Mouse (Mus musculus): ENCODE results near the gene Ces2c. TPM values are rescaled to one million over a fixed set of nuclear protein-coding genes. Genes with fewer than 3 reads are reported as not detected.

Gene Ces2c
- polyA plus RNA-seq (2015; fragmentation: Nextera tagmentation; extraction: Ambion mirVana), result 0.14 TPM in 1 of 2 replicates, not detected in the other

DNA sequence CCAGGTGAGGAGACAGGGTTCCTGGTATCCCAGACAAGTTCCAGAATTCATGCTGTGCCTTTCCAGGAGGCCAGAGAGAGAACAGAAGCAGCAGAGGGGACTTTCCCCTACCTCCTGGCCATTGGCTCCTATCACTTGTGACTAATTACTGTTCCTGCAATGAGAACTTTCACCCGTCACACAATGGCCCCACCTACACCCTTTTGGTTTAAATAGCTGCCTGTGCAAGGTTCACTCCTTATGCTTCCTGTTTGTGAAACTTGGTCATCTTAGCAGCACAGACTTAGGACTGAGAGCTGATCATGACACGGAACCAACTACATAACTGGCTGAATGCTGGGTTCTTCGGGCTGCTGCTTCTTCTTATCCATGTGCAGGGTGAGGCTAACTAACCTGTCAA, at the start of gene Ces2c:
Gene Ces2c, plus strand, starts transcription at position 238 of the 400 bp plus-strand sequence.

DNA sequence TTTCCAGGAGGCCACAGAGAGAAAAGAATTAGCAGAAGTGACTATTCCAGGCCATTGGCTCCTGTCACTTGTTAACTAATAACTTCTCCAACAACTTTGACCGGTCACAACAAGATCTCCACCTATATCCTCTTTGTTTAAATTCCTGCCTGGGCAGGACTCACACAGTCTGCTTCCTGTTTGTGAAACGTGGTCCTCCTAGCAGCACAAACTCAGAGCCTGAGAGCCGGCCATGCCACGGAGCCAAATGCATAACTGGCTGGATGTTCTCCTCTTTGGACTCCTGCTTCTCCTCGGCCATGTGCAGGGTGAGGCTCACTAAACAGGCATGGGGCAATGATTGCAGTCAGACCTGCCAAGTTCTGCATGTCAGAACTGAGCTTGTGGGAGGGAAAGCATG, 15.4 kb upstream of the Ces2c start, which contains the start of gene Ces2b:
Gene Ces2b, plus strand, starts transcription at position 133 of the 400 bp plus-strand sequence.

Other genes with a start within 250 kb of the Ces2c start
- gene Cdh16, start 222.7 kb upstream of the Ces2c start, polyA plus RNA-seq (2015; fragmentation: Nextera tagmentation; extraction: Ambion mirVana), result 1.7 and 7.7 TPM in 2 replicates
- gene Rrad, start 215.7 kb upstream of the Ces2c start, polyA plus RNA-seq (2015; fragmentation: Nextera tagmentation; extraction: Ambion mirVana), result 3.0 and 5.8 TPM in 2 replicates
- 70.3 and 77.3 TPM in 2 replicates for gene Ciao2b, start 205.1 kb upstream of the Ces2c start, polyA plus RNA-seq (2015; fragmentation: Nextera tagmentation; extraction: Ambion mirVana)
- 3.0 and 3.2 TPM in 2 replicates for gene Ces2a, start 113.1 kb upstream of the Ces2c start, polyA plus RNA-seq (2015; fragmentation: Nextera tagmentation; extraction: Ambion mirVana)
- gene Ces2b, start 15.5 kb upstream of the Ces2c start, polyA plus RNA-seq (2015; fragmentation: Nextera tagmentation; extraction: Ambion mirVana), result 0.11 and 0.14 TPM in 2 replicates
- 0.99 and 2.2 TPM in 2 replicates for gene Ces2e, start 79.2 kb downstream of the Ces2c start, polyA plus RNA-seq (2015; fragmentation: Nextera tagmentation; extraction: Ambion mirVana)
- gene Ces2f, start 100.3 kb downstream of the Ces2c start, polyA plus RNA-seq (2015; fragmentation: Nextera tagmentation; extraction: Ambion mirVana), result not detected in 2 replicates
- gene Ces2g, start 114.7 kb downstream of the Ces2c start, polyA plus RNA-seq (2015; fragmentation: Nextera tagmentation; extraction: Ambion mirVana), result 5.8 and 7.3 TPM in 2 replicates
- gene Ces2h, start 153.8 kb downstream of the Ces2c start, polyA plus RNA-seq (2015; fragmentation: Nextera tagmentation; extraction: Ambion mirVana), result not detected in 2 replicates
- 1.4 and 1.5 TPM in 2 replicates for gene Ces3a, start 201.5 kb downstream of the Ces2c start, polyA plus RNA-seq (2015; fragmentation: Nextera tagmentation; extraction: Ambion mirVana)
- gene Ces3b, start 236.7 kb downstream of the Ces2c start, polyA plus RNA-seq (2015; fragmentation: Nextera tagmentation; extraction: Ambion mirVana), result not detected in 2 replicates

All from adrenal gland, postnatal 0 days (tissue).